Mouse (Mus musculus): ENCODE measurements around the gene Ubl3. TPM values are rescaled to one million over a fixed set of nuclear protein-coding genes. Genes with fewer than 3 reads are reported as not detected.

Ubl3 gene
- polyA plus RNA-seq, 1 experiment = 45.3 TPM

GRCm38 (mm10) chr5:148555156-148555555, 2.6 kb upstream of the Ubl3 start:
- no peak overlapping the region for H3K27ac ChIP-seq (ENCODE audit: control insufficient read depth, insufficient read depth, low read length)
- TF ChIP-seq CTCF (IDR thresholded peaks at IDR 0.05; ENCODE audit: borderline replicate concordance, control insufficient read depth, extremely low read depth, insufficient read depth, low read length, poor library complexity) = no peak
- TF ChIP-seq POLR2A (IDR thresholded peaks at IDR 0.05; ENCODE audit: control insufficient read depth, extremely low read depth, insufficient read depth, low read length, poor library complexity) = no peak
- H3K27me3 ChIP-seq (ENCODE audit: control insufficient read depth, insufficient read depth, low read length) = no peaks in the 10 kb centered on the region
- no peaks in the 10 kb centered on the region for H3K36me3 ChIP-seq (ENCODE audit: control insufficient read depth, insufficient read depth, low read length)
- H3K4me1 ChIP-seq (replicated peaks; ENCODE audit: control insufficient read depth, insufficient read depth, low read length) = peaks cover 17% of the 10 kb centered on the region
- no peak for DNase-seq
- 84% methylated on average over 10 of the region's 10 CpGs for WGBS
- H3K4me3 ChIP-seq (ENCODE audit: control insufficient read depth, insufficient read depth, low read length) = no peak overlapping the region

- WGBS = 5% methylated on average over 16 of the region's 16 CpGs
- peak; percentile 33 for DNase-seq
- no peak for TF ChIP-seq CTCF (IDR thresholded peaks at IDR 0.05; ENCODE audit: borderline replicate concordance, control insufficient read depth, extremely low read depth, insufficient read depth, low read length, poor library complexity)
- no peak for TF ChIP-seq POLR2A (IDR thresholded peaks at IDR 0.05; ENCODE audit: control insufficient read depth, extremely low read depth, insufficient read depth, low read length, poor library complexity)
- Histone ChIP-seq H3K27ac (ENCODE audit: control insufficient read depth, insufficient read depth, low read length) (no peak overlapping the region), H3K36me3 (ENCODE audit: control insufficient read depth, insufficient read depth, low read length) (no peaks in the 10 kb centered on the region), H3K27me3 (ENCODE audit: control insufficient read depth, insufficient read depth, low read length) (no peaks in the 10 kb centered on the region), H3K4me3 (ENCODE audit: control insufficient read depth, insufficient read depth, low read length) (no peak overlapping the region), H3K4me1 (replicated peaks; ENCODE audit: control insufficient read depth, insufficient read depth, low read length) (peaks cover 17% of the 10 kb centered on the region)
Observed at GRCm38 (mm10) chr5:148554701-148555100, 2.1 kb upstream of the Ubl3 start.

GRCm38 (mm10) chr5:148554242-148554641, 1.7 kb upstream of the Ubl3 start:
- no peak for TF ChIP-seq CTCF (IDR thresholded peaks at IDR 0.05; ENCODE audit: borderline replicate concordance, control insufficient read depth, extremely low read depth, insufficient read depth, low read length, poor library complexity)
- TF ChIP-seq POLR2A (IDR thresholded peaks at IDR 0.05; ENCODE audit: control insufficient read depth, extremely low read depth, insufficient read depth, low read length, poor library complexity) = no peak
- Histone ChIP-seq H3K4me1 (replicated peaks; ENCODE audit: control insufficient read depth, insufficient read depth, low read length) (peaks cover 17% of the 10 kb centered on the region), H3K27me3 (ENCODE audit: control insufficient read depth, insufficient read depth, low read length) (no peaks in the 10 kb centered on the region), H3K27ac (ENCODE audit: control insufficient read depth, insufficient read depth, low read length) (no peak overlapping the region), H3K36me3 (ENCODE audit: control insufficient read depth, insufficient read depth, low read length) (no peaks in the 10 kb centered on the region), H3K4me3 (ENCODE audit: control insufficient read depth, insufficient read depth, low read length) (no peak overlapping the region)
- WGBS = 32% methylated on average over 7 of the region's 7 CpGs
- DNase-seq = no peak

GRCm38 (mm10) chr5:148553723-148554122, 1.1 kb upstream of the Ubl3 start:
- Histone ChIP-seq H3K27ac (ENCODE audit: control insufficient read depth, insufficient read depth, low read length) (no peak overlapping the region), H3K27me3 (ENCODE audit: control insufficient read depth, insufficient read depth, low read length) (no peaks in the 10 kb centered on the region), H3K36me3 (ENCODE audit: control insufficient read depth, insufficient read depth, low read length) (no peaks in the 10 kb centered on the region), H3K4me3 (ENCODE audit: control insufficient read depth, insufficient read depth, low read length) (no peak overlapping the region), H3K4me1 (replicated peaks; ENCODE audit: control insufficient read depth, insufficient read depth, low read length) (peaks cover 17% of the 10 kb centered on the region)
- DNase-seq = no peak
- TF ChIP-seq POLR2A (IDR thresholded peaks at IDR 0.05; ENCODE audit: control insufficient read depth, extremely low read depth, insufficient read depth, low read length, poor library complexity) (no peak), CTCF (IDR thresholded peaks at IDR 0.05; ENCODE audit: borderline replicate concordance, control insufficient read depth, extremely low read depth, insufficient read depth, low read length, poor library complexity) (no peak)
- WGBS = 86% methylated on average over 14 of the region's 14 CpGs

GRCm38 (mm10) chr5:148551764-148552136, 839 bp downstream of the Ubl3 start:
- TF ChIP-seq CTCF (IDR thresholded peaks at IDR 0.05; ENCODE audit: borderline replicate concordance, control insufficient read depth, extremely low read depth, insufficient read depth, low read length, poor library complexity) (no peak), POLR2A (IDR thresholded peaks at IDR 0.05; ENCODE audit: control insufficient read depth, extremely low read depth, insufficient read depth, low read length, poor library complexity) (no peak)
- peaks cover 21% of the 10 kb centered on the region for H3K4me1 ChIP-seq (replicated peaks; ENCODE audit: control insufficient read depth, insufficient read depth, low read length)
- WGBS = under 1% methylated on average over 17 of the region's 17 CpGs
- DNase-seq = peak; percentile 9
- peak overlapping the region; percentile 84 for H3K4me3 ChIP-seq (ENCODE audit: control insufficient read depth, insufficient read depth, low read length)
- no peak overlapping the region for H3K27ac ChIP-seq (ENCODE audit: control insufficient read depth, insufficient read depth, low read length)
- H3K36me3 ChIP-seq (ENCODE audit: control insufficient read depth, insufficient read depth, low read length) = no peaks in the 10 kb centered on the region
- no peaks in the 10 kb centered on the region for H3K27me3 ChIP-seq (ENCODE audit: control insufficient read depth, insufficient read depth, low read length)

- no peaks in the 10 kb centered on the region for H3K27me3 ChIP-seq (ENCODE audit: control insufficient read depth, insufficient read depth, low read length)
- TF ChIP-seq POLR2A (IDR thresholded peaks at IDR 0.05; ENCODE audit: control insufficient read depth, extremely low read depth, insufficient read depth, low read length, poor library complexity) (no peak), CTCF (IDR thresholded peaks at IDR 0.05; ENCODE audit: borderline replicate concordance, control insufficient read depth, extremely low read depth, insufficient read depth, low read length, poor library complexity) (no peak)
- WGBS = 2% methylated on average over 28 of the region's 28 CpGs
- H3K4me1 ChIP-seq (replicated peaks; ENCODE audit: control insufficient read depth, insufficient read depth, low read length) = peaks cover 21% of the 10 kb centered on the region
- no peaks in the 10 kb centered on the region for H3K36me3 ChIP-seq (ENCODE audit: control insufficient read depth, insufficient read depth, low read length)
- peak; percentile 24 for DNase-seq
- peak overlapping the region; percentile 84 for H3K4me3 ChIP-seq (ENCODE audit: control insufficient read depth, insufficient read depth, low read length)
- no peak overlapping the region for H3K27ac ChIP-seq (ENCODE audit: control insufficient read depth, insufficient read depth, low read length)
Observed at GRCm38 (mm10) chr5:148550821-148551763, 1.5 kb downstream of the Ubl3 start.

All from thymus, adult 2 months (tissue).